Mouse (Mus musculus) urinary bladder, adult 2 months (tissue): ENCODE data around the gene Kifap3. TPM values are rescaled to one million over a fixed set of nuclear protein-coding genes. Genes with fewer than 3 reads are reported as not detected.
"Not testable (repeated sequence)": the region's sequence is repeated elsewhere in the genome, so short reads cannot be mapped to it uniquely, and the experiment has no call there.

Experiments
- DNase-seq: peaks from one replicate; pipeline ENCODE4 v3.0.0; 2022; ENCODE audit warnings: low spot score
- polyA plus RNA-seq: library from polyadenylated mRNA; depleted of rRNA; stranded (reverse); fragments of >200 nt; gene quantifications from 2 replicates; pipeline ENCODE4 v1.2.3, GENCODE M21; 2012; rRNA removed

The Kifap3 gene
- polyA plus RNA-seq = 15.7 and 19.0 TPM in 2 replicates

DNA sequence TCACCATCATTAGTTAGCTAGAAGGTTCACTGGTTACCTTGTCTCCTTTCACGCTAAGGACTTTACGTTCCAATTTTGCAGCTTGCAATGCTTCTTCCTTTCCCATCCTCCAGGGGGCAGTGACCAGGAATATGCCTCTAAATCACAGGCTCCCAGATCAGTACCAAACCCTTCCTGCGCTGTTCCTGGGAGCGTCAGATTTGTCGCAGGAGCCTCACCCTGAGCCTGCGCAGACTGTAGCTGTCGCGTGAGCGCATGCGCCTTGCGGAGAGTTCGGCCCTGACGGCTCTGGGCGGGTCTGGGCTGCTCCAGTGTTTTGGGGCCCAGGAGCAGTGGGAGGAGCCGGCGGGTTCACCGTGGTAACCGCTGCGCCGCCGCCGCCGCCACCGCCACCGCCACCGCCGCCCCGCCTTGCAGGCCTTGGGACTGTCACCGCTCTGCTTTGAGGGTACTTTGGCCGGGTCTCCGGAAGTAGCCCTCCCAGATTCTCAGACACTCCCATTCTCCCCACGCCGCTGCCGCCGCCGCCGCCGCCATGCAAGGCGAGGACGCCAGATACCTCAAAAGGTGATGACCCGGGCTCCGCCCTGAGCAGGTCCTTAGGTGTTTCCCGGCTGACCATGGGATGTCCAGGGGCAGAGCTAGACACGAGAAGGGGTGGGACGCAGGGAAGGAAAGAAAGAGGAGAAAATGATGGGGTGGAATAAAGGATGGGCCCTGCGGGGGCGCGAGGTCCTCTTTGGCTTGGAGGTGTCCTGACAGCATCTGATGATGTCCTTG, at the start of gene Kifap3:
Gene Kifap3, plus strand, starts transcription at position 248 of the 780 bp plus-strand sequence.
- peak; percentile 87 for DNase-seq

- DNase-seq = not testable (repeated sequence)
Measured at GRCm38 (mm10) chr1:163731166-163731565, 48.2 kb upstream of the Kifap3 start.

DNA sequence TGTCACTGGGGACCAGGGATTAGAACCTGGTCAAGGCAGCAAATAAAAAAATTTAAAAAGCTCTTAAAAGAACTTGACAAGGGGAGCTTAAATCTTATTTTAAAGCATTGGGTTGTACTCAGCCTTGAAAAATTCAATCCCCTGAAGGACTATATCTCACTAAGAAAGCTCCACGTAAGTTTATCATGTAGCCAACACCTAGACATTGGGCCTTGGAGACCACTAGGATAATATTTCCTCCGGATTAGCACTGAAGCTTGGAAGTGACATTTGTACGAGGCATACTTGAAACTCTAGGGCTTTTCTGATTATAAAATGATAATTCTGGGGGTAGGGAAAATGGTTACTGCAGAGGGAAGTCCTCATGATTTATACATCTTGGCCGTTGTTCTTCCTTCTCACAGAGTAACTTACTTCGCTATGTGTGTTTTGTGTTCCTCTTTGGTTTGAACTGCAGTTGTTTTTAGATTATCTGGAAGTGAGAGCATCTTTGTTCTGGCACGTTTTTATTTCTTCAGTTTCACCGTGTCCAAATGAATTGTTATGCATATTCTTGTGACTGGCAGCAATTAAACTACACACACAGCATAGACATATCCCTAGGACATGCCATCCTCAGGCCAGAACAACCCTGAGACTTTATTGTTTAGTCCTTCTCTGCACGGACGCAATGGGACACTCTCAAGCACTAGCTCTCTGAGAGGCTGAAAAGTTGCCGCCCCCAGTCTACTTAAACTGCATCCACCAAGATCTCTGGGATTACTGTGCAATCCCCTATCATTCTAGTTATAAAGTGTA, 42.7 kb upstream of the Kifap3 start:
- DNase-seq = no peak

DNA sequence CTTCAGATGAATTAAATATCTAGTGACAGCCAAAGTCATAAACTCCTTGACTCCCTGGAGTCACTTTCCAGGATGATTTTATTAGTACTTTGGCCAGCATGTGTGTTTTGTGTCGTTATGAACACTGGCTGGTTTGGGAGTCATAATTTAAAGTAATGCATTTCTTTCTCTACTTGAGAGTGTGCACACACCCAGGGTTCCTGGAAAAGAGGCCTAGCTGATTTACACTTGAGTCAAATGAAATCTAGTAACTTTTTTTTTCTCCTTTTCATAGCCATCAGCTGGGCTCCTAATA, 42.2 kb upstream of the Kifap3 start:
- DNase-seq = no peak

GRCm38 (mm10) chr1:163751360-163751992, 27.9 kb upstream of the Kifap3 start:
- no peak for DNase-seq

DNA sequence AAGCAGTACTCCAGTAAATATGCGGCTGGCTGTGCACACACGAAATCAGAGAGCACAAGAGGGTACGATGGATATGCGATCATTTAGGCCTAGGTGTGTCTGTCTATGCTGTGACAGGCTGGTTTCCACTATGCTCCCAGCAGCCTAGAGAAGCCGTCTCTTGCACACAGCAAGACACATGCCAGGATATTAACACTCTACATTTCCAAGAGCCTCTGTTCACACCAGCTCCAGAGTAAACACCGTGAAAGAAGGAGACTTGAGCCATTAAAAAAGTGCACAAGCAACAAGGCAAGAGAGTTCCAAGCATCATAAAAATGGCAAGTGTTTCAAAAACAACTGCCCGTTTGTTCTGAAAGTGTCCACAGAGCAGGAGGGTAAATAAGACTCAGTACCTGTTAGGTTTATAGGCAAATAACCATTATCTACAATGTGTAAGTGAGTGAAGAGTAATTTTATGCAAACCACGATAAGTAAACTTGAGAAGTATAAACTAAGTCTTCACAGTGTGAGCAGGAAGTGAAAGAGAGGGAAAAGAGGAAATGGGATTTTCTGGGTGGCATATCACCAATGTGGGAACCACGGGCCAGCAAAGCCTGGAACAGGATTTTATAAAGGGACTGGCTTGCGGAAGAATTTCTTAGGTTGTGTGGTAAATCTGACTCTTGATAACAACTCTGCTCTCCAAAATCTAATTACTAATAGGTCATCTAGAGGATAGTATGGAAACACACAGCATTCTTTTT, 21.7 kb upstream of the Kifap3 start:
- no peak for DNase-seq

DNA sequence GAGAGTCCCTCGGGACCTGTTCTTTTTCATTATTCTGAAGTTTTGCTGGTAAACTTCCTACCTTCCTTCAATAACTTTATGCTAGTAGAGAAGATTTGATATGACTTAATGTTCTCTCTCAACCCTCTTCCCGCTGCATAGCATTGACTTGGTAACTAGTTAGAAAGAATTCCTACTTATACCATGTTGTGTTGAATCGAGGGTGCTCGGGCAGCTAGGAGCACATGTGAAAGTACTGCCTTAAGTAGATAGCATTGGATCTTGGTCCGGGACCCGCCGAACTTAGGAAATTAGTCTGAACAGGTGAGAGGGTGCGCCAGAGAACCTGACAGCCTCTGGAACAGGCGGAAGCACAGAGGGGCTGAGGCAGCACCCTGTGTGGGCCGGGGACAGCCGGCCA, 4.2 kb downstream of the Kifap3 start:
- DNase-seq = not testable (repeated sequence)

GRCm38 (mm10) chr1:163821365-163821764, 42.0 kb downstream of the Kifap3 start:
- no peak for DNase-seq

DNA sequence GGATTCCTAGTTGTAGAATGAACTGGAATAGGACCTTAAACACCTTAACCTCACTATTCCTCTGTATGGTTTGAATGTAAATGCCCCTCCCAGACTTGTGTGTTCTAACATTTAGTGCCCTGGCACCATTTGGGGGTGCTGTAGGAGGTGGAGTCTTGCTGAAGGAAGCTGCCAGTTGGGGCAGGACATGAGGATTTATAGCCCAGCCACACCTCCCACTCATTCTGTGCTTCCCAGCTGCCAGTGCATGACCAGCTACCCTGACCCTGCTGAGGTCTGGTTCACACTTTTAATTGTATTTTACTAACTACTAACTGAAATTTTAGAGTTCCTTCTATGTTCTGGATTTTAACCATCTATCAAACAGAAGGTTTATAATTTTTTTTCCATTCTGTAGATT, 50.1 kb downstream of the Kifap3 start:
- DNase-seq = no peak

DNA sequence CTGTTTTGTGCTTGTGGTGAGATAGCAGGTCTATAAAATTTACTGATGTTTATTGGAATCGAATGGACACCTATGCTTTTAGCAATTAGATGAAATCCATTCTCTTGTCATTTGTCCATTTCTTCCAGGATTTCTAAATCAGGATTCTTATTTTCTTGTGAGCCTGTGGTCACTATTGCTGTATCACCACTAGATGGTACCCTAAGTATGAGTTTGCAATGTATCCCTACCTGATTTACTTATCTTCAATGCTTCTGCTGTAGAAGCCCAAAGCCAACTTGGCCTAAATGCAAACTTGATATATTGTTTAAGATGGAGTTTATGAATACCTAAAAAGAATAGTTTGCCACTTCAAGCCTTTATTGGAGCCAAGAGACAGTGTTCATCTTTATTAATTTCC, 54.7 kb downstream of the Kifap3 start:
- no peak for DNase-seq

GRCm38 (mm10) chr1:163835062-163835461, 55.7 kb downstream of the Kifap3 start:
- DNase-seq = no peak

GRCm38 (mm10) chr1:163838482-163838881, 59.1 kb downstream of the Kifap3 start:
- DNase-seq = not testable (repeated sequence)

DNA sequence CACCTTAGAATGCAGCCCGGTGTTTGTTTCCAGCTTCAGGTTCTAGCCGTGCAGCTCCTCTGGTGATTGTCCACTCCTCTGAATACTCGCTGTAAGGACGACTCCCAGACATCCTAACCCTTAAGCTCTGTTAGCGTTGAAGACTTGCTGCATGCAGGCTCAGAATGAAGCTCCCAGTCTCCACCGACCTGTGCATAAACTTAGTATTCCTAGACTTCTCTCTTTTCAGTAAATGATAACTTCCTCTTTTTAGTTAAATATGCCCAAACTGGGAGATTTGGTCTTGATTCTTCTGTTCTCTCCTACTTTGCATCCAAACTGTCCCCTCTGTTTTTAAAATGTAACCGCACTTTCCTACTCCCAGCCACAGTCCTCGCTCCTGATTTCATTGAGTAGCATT, 61.2 kb downstream of the Kifap3 start:
- no peak for DNase-seq

DNA sequence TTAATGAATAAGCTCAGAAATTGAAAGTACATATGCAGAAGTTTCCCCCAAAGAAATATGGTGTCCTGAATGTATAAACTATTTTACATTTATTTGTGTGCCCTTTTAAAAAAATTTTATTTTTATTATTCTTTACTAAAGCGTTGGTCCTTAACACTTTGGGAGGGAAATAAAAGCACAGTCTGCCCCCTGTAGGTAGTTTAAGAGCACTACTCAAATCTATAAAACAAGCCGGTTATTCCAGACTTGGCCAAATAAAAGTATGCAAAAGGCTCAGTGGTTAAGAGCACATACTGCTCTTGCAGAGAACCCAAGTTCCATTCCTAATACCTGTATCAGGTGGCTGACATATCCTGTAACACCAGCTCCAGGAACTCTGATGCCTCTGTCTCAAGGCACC, 62.9 kb downstream of the Kifap3 start:
- DNase-seq = no peak

DNA sequence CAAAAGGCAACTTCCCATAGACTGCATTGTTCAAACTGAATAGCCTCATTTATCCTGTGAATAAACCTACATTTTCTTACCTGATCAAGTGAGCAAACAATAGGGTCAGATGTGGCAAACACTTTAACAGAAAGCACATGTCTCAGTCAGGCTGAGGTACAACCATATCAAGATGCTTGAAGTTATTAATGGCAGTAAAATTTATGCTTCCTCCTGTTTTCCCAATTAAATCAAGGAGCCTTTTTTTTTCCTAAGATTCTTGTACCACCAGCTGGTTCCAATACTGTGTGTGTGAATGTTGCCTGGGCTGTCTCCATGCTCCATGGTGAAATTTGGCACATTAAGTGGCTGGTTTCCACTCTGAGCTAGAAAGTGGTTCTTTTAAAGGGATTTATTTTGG, 64.5 kb downstream of the Kifap3 start:
- DNase-seq = no peak

GRCm38 (mm10) chr1:163852884-163853560, 73.6 kb downstream of the Kifap3 start:
- no peak for DNase-seq

- DNase-seq = no peak
Measured at GRCm38 (mm10) chr1:163858420-163858819, 79.0 kb downstream of the Kifap3 start.

- no peak for DNase-seq
Measured at GRCm38 (mm10) chr1:163861538-163861937, 82.2 kb downstream of the Kifap3 start.

- DNase-seq = no peak
Measured at GRCm38 (mm10) chr1:163873158-163873557, 93.8 kb downstream of the Kifap3 start.

DNA sequence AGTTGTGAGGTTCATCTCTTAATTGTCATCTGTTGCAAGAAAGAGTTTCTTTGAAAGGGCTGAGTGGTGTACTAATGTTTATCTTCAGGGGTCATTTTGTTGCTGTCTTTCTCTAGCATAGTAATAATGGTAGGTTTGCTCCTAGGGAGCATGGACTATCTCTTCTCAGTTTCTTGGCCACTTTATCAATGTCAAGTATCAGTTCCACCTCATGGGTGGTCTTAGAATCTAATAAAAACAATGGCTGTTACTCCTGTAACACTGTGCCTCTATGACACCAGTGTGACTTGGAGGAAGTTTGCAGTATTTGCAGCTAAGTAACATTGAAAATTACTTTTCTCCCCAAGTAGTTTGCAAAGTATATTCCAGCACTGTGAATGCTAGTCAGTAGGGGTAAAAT, 110.2 kb downstream of the Kifap3 start:
- DNase-seq = no peak

GRCm38 (mm10) chr1:163893294-163893693, 113.9 kb downstream of the Kifap3 start:
- DNase-seq = no peak
